12 mouse cellular contexts compared by ENCODE assay signal in genomic region chr6:99617415-99617814, GRCm38 (mm10).
"Had no signal": no experiment of that assay in that cellular context is flagged by ENCODE, and none has a peak within 500 bp of the region (broad histone marks: within the 10 kb centered on the region; RNA-seq: fewer than 3 reads in every experiment).

No protein-coding gene starts in this region.

- DNase-seq: kidney, adult 18-20 months; kidney, postnatal 10 days; lung, adult 18-20 months; midbrain, embryonic 14.5 days; retina, postnatal 1 day; right cerebral cortex, postnatal 14 days; thymus, postnatal 36 days had no signal

- H3K27ac ChIP-seq: liver, embryonic 14.5 days; neural tube, embryonic 15.5 days; stomach, embryonic 15.5 days had no signal

- H3K4me3 ChIP-seq: midbrain, embryonic 10.5 days; myocyte; neural tube, embryonic 15.5 days; stomach, embryonic 15.5 days had no signal

- H3K36me3 ChIP-seq: midbrain, embryonic 10.5 days; neural tube, embryonic 15.5 days; stomach, embryonic 15.5 days had no signal
